ENCODE assay signal across 20 mouse cellular contexts in the genomic region with DNA sequence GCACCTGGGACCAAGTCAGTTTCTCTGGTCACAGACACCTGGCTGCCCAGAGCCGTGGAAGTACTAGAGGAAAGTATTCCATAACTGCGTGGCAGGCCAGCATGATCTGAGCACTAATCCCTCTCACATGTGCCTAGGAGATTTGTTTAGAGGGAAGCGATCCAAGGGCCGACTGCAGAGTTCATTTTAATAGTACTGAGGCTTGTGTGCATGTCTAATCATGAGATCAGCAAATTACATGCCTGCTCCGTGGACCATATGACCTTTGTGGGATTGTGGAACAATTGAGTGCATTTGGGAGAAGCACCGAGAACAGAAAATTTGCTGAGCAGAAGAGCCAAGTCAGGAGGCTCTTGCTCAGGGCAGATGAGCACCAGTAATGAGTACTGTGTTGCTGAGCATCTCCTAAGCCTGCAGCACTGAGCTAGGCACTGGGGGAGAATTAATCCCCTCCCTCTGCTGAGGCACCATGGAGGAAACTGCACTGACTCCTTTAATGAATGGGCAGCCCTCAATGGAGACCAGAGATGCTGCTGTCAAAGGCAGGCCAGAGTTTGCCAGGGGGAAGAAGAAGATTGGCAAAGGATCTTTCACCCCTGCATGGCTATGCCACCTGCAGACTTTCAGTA.
DNase-seq lines count a peak whose midpoint lies in the region; ATAC-seq and TF ChIP-seq lines count a peak whose summit lies in the region.
"Had no signal": no experiment of that assay in that cellular context is flagged by ENCODE, and none has a peak within 500 bp of the region (broad histone marks: within the 10 kb centered on the region; RNA-seq: fewer than 3 reads in every experiment).

No protein-coding gene starts in this region.

- no peaks in the 10 kb centered on the region for H3K4me1 ChIP-seq in forebrain, embryonic 14.5 days (ENCODE audit: control insufficient read depth, insufficient read depth, low read length)
- H3K4me1 ChIP-seq in forebrain, postnatal 0 days (ENCODE audit: insufficient read depth) = no peaks in the 10 kb centered on the region
- peaks cover 7% of the 10 kb centered on the region; the same call in 1 of the 2 replicates for H3K4me1 ChIP-seq in hindbrain, embryonic 16.5 days (ENCODE audit: control insufficient read depth, insufficient read depth, low read depth, low read length)
- H3K4me1 ChIP-seq in hindbrain, embryonic 13.5 days (replicated peaks) = no peaks in the 10 kb centered on the region
- H3K4me1 ChIP-seq in midbrain, embryonic 15.5 days = peaks cover 8% of the 10 kb centered on the region; the same call in 1 of the 2 replicates
- H3K4me1 ChIP-seq: heart, embryonic 15.5 days; kidney, embryonic 15.5 days; liver, embryonic 12.5 days had no signal

- H3K9me3 ChIP-seq in forebrain, embryonic 14.5 days (replicated peaks; ENCODE audit: control insufficient read depth, low read length) = no peaks in the 10 kb centered on the region
- no peaks in the 10 kb centered on the region for H3K9me3 ChIP-seq in forebrain, postnatal 0 days (ENCODE audit: low read length)
- H3K9me3 ChIP-seq in hindbrain, embryonic 16.5 days (ENCODE audit: control insufficient read depth, low read length) = no peaks in the 10 kb centered on the region
- H3K9me3 ChIP-seq in hindbrain, embryonic 13.5 days = no peaks in the 10 kb centered on the region
- no peaks in the 10 kb centered on the region for H3K9me3 ChIP-seq in midbrain, embryonic 15.5 days
- H3K9me3 ChIP-seq: G1E; heart, embryonic 15.5 days; kidney, embryonic 15.5 days; liver, embryonic 12.5 days had no signal

- 0 out of 2 replicates have a peak, but pooled peaks have one; percentile 29 for ATAC-seq in forebrain, embryonic 14.5 days
- ATAC-seq in forebrain, postnatal 0 days = no peak
- ATAC-seq in hindbrain, embryonic 16.5 days = peak; percentile 69
- ATAC-seq in hindbrain, embryonic 13.5 days (ENCODE audit: low FRiP score) = no peak
- peak; percentile 54 for ATAC-seq in midbrain, embryonic 15.5 days (replicated peaks)
- ATAC-seq: forebrain, embryonic 16.5 days; intestine, postnatal 0 days; liver, embryonic 12.5 days had no signal

- TF ChIP-seq CTCF in forebrain, postnatal 0 days (IDR thresholded peaks at IDR 0.05; ENCODE audit: low read depth) = no peak

- no peak overlapping the region for H3K4me2 ChIP-seq in forebrain, embryonic 14.5 days (ENCODE audit: low read length)
- no peak overlapping the region for H3K4me2 ChIP-seq in forebrain, postnatal 0 days (ENCODE audit: low read depth)
- no peak overlapping the region for H3K4me2 ChIP-seq in hindbrain, embryonic 16.5 days (ENCODE audit: low read length)
- no peak overlapping the region for H3K4me2 ChIP-seq in hindbrain, embryonic 13.5 days
- H3K4me2 ChIP-seq in midbrain, embryonic 15.5 days = no peak overlapping the region
- H3K4me2 ChIP-seq: heart, embryonic 15.5 days; kidney, embryonic 15.5 days; liver, embryonic 12.5 days; lung, embryonic 14.5 days had no signal

- no peak for DNase-seq in forebrain, embryonic 14.5 days (ENCODE audit: low spot score)
- no peak for DNase-seq in forebrain, postnatal 0 days
- peak; percentile 2 for DNase-seq in brain, adult 2 months (ENCODE audit: low read depth, low spot score)
- no peak for DNase-seq in spleen, postnatal 4 days (ENCODE audit: low spot score in 2 of 2)
- no peak for DNase-seq in right cerebral cortex, postnatal 14 days
- DNase-seq: adrenal gland, postnatal 25 days; cerebellum, adult 18-20 months; lung, embryonic 14.5 days; lung, postnatal 36 days; right cerebral cortex, adult 18-20 months; thymus, postnatal 36 days had no signal

- no peaks in the 10 kb centered on the region for H3K27me3 ChIP-seq in forebrain, embryonic 14.5 days (replicated peaks; ENCODE audit: control insufficient read depth, insufficient read depth, low read length)
- H3K27me3 ChIP-seq in forebrain, postnatal 0 days (ENCODE audit: insufficient read depth, low read length) = no peaks in the 10 kb centered on the region
- no peaks in the 10 kb centered on the region for H3K27me3 ChIP-seq in hindbrain, embryonic 16.5 days (replicated peaks; ENCODE audit: control insufficient read depth, insufficient read depth, low read length)
- H3K27me3 ChIP-seq in hindbrain, embryonic 13.5 days = no peaks in the 10 kb centered on the region
- H3K27me3 ChIP-seq in midbrain, embryonic 15.5 days (replicated peaks) = no peaks in the 10 kb centered on the region
- H3K27me3 ChIP-seq: heart, embryonic 15.5 days; kidney, embryonic 15.5 days; liver, embryonic 12.5 days had no signal

- H3K9ac ChIP-seq in forebrain, embryonic 14.5 days (ENCODE audit: low read length) = no peak overlapping the region
- H3K9ac ChIP-seq in forebrain, postnatal 0 days = no peak overlapping the region
- no peak overlapping the region for H3K9ac ChIP-seq in hindbrain, embryonic 16.5 days (ENCODE audit: low read depth, low read length)
- H3K9ac ChIP-seq in hindbrain, embryonic 13.5 days = no peak overlapping the region
- no peak overlapping the region for H3K9ac ChIP-seq in midbrain, embryonic 15.5 days
- H3K9ac ChIP-seq: heart, embryonic 15.5 days; kidney, embryonic 15.5 days; liver, embryonic 12.5 days; lung, embryonic 14.5 days had no signal

- H3K27ac ChIP-seq in forebrain, embryonic 14.5 days (ENCODE audit: low read depth, low read length) = no peak overlapping the region
- H3K27ac ChIP-seq in forebrain, postnatal 0 days (ENCODE audit: low read depth, low read length) = no peak overlapping the region
- H3K27ac ChIP-seq in hindbrain, embryonic 16.5 days (ENCODE audit: low read depth, low read length) = no peak overlapping the region
- no peak overlapping the region for H3K27ac ChIP-seq in hindbrain, embryonic 13.5 days
- no peak overlapping the region for H3K27ac ChIP-seq in midbrain, embryonic 15.5 days
- H3K27ac ChIP-seq: heart, embryonic 15.5 days; kidney, embryonic 15.5 days; liver, embryonic 12.5 days had no signal

- no peak overlapping the region for H3K4me3 ChIP-seq in forebrain, embryonic 14.5 days (ENCODE audit: low read depth, low read length)
- no peak overlapping the region for H3K4me3 ChIP-seq in forebrain, postnatal 0 days (ENCODE audit: low read depth, low read length)
- H3K4me3 ChIP-seq in hindbrain, embryonic 16.5 days (ENCODE audit: low read length) = no peak overlapping the region
- H3K4me3 ChIP-seq in hindbrain, embryonic 13.5 days = no peak overlapping the region
- no peak overlapping the region for H3K4me3 ChIP-seq in midbrain, embryonic 15.5 days
- H3K4me3 ChIP-seq: heart, embryonic 15.5 days; kidney, embryonic 15.5 days; liver, embryonic 12.5 days had no signal

- H3K36me3 ChIP-seq in forebrain, embryonic 14.5 days (ENCODE audit: control insufficient read depth, insufficient read depth, low read length) = no peaks in the 10 kb centered on the region
- H3K36me3 ChIP-seq in forebrain, postnatal 0 days (ENCODE audit: insufficient read depth) = no peaks in the 10 kb centered on the region
- no peaks in the 10 kb centered on the region for H3K36me3 ChIP-seq in hindbrain, embryonic 16.5 days (ENCODE audit: control insufficient read depth, insufficient read depth, low read length)
- H3K36me3 ChIP-seq in hindbrain, embryonic 13.5 days = no peaks in the 10 kb centered on the region
- no peaks in the 10 kb centered on the region for H3K36me3 ChIP-seq in midbrain, embryonic 15.5 days (replicated peaks)
- H3K36me3 ChIP-seq: G1E; heart, embryonic 15.5 days; kidney, embryonic 15.5 days; liver, embryonic 12.5 days had no signal

- 49% methylated on average over 6 of the region's 6 CpGs for WGBS in forebrain, embryonic 14.5 days
- WGBS in forebrain, postnatal 0 days = 43% methylated on average over 6 of the region's 6 CpGs
- WGBS in hindbrain, embryonic 16.5 days = 44% methylated on average over 6 of the region's 6 CpGs
- WGBS in hindbrain, embryonic 13.5 days = 68% methylated on average over 6 of the region's 6 CpGs
- WGBS in midbrain, embryonic 15.5 days = 29% methylated on average over 6 of the region's 6 CpGs

Comparison
In these comparisons a context has a peak if more than half of its experiments do, and no peak if none do; other contexts are left out.
1. ATAC-seq: peak in forebrain, embryonic 14.5 days (single experiment), hindbrain, embryonic 16.5 days (single experiment) and midbrain, embryonic 15.5 days (single experiment); none in forebrain, postnatal 0 days (single experiment) and hindbrain, embryonic 13.5 days (single experiment).